Mouse (Mus musculus): Measurements from ENCODE around the gene D430041D05Rik.

DNA sequence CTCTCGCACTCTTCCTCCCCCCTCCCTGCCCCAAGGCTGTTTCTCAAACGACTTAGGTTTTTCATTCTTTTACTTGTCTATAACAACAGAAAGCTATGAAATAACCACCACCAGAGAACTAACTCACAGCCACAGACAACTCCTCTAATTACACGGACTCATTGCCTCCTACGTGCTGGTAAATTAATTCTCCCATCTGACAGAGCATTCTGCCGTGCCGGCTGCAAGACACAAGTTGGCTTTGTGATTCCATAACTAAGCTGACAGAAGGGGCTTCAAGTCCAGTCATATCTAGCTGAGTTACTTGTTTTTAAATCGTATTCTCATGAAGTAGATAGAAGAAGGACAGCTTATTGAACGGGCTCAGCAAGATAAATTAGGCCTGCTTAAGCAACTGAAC is 205.2 kb downstream of the D430041D05Rik start:
- TF ChIP-seq CTCF (IDR thresholded peaks at IDR 0.05; ENCODE audit: insufficient read depth, low read length) (no peak), POLR2A (IDR thresholded peaks at IDR 0.05; ENCODE audit: borderline replicate concordance, extremely low read depth, low read depth, low read length) (no peak)

Measured in lung, adult 2 months (tissue).